Mouse (Mus musculus) retina, embryonic 14.5 days (tissue): Measurements from ENCODE around the gene Mat2b.
"Not testable (repeated sequence)": the region's sequence is repeated elsewhere in the genome, so short reads cannot be mapped to it uniquely, and the experiment has no call there.

Experiments used
- DNase-seq: peaks from one replicate; pipeline ENCODE4 v3.0.0-alpha.2; 2015; ENCODE audit warnings: low spot score

Mat2b gene

DNA sequence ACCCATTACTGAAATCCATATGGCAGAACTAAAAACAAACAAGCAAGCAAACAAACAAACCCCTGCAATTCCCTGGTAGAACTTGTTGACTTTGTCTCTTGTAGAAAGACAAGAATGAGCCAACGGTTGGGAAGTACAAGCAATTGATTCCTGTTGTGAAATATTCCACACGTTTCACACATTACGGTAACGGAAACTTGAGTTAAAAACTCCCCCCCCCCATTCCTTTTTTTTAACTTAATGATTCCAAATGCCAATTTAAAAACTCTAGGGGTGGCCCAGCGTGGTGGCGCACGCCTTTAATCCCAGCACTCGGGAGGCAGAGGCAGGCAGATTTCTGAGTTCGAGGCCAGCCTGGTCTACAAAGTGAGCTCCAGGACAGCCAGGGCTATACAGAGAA is at the start of gene Mat2b:
Gene Mat2b (minus strand): TSS at position 101 of the 400 bp plus-strand sequence.
- DNase-seq = no peak

- DNase-seq = no peak
Observed at GRCm38 (mm10) chr11:40744348-40744747, 49.3 kb upstream of the Mat2b start.

GRCm38 (mm10) chr11:40741605-40742262 is 46.7 kb upstream of the Mat2b start:
- no peak for DNase-seq

DNA sequence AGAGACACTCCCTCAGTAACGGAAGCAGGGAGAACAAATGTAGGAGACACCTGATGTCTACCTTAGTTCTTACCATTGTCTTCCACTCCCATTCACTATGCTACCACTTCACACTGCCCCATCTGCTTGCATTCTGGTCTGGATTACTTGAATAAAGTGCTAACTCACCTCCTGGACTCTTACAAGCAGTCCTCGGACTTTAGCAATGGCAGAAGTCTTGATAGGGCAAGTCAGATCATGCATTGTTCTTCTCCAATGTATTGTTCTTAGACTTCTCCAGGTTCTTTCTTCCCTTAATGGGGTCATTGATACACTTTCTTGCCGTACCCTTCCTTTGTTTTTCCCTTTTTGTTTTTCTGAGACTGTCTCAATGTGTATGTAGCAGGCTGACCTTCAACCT is 42.4 kb upstream of the Mat2b start:
- DNase-seq = no peak

GRCm38 (mm10) chr11:40734251-40734752 is 39.3 kb upstream of the Mat2b start:
- no peak for DNase-seq

- peak; percentile 99 for DNase-seq
Observed at GRCm38 (mm10) chr11:40733339-40734174, 38.6 kb upstream of the Mat2b start, which contains the start of the genes Hmmr and Nudcd2. Hmmr (minus strand) TSS chr11:40733422. Nudcd2 (plus strand) TSS chr11:40733667.

GRCm38 (mm10) chr11:40732997-40733338 is 38.0 kb upstream of the Mat2b start:
- no peak for DNase-seq

- no peak for DNase-seq
Observed at GRCm38 (mm10) chr11:40718324-40718723, 23.3 kb upstream of the Mat2b start.

GRCm38 (mm10) chr11:40715524-40715923 is 20.5 kb upstream of the Mat2b start:
- DNase-seq = no peak

- no peak for DNase-seq
Observed at GRCm38 (mm10) chr11:40713858-40714257, 18.9 kb upstream of the Mat2b start.

GRCm38 (mm10) chr11:40709899-40710298 is 14.9 kb upstream of the Mat2b start:
- not testable (repeated sequence) for DNase-seq

DNA sequence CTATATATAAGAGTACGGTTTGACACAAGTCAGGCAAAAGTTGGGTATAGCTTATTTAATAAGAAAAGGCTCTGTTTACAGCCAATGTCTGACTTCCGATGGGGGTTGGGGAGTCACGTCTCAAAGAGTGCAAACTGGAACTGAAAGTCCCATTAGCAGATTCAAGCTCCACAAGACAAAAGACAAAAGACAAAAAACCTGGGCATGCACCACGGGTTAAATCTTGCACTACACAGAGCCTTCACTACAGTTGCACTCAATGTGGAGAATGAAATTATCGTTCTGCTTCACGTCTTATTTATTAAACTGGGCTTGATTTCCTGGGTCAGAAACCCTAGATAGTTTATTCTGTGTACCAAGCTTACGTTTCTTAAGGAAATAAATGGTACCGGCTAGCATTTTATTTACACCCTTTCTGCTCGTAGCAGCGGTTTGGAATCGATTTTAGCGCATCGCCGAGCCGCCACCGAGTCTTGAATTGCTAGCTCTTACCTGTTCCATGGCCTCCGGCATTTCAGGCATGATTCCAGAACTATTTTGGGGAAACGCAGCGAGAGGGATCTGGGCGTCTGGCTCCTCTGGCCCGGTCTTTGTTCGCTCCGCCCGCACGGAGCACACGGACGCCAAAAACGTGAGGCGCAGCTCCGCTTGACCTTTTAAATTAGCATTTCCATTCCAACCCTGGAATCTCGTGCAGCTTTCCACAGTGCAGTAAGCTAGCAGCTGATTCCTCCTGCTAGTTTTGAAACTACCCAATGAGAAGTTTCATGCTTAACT is 504 bp downstream of the Mat2b start:
- DNase-seq = peak; percentile 76

DNA sequence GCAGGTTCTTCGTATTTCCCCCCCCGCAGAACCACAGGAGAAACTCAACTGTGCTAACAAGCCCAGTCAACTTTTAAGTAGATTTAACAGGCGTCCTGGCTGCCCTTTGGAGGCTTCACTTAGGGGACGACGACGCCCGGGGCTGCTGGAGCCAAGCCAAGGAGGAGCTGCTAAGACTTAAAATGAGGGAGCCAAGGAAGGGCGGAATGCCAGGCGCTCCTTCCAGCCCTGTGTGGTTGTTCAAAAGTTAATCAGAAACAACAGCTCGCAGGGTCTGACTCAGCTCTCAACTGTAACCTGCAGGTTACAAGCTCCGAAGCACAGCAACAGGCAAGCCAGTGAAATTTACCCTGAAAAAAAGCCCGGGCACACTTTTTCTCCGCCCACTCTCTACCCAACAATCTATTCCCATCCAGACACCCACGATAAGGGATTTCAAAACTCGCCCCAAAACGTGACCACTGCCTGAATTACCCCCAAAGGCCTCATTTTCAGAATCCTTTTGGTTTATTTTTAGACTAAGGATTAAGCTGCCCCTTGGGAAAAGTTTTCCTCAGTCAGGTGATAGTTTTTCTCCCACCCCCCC is 1.5 kb downstream of the Mat2b start:
- DNase-seq = peak; percentile 57

- DNase-seq = peak; percentile 95
Observed at GRCm38 (mm10) chr11:40692511-40693365, 2.3 kb downstream of the Mat2b start.

- DNase-seq = no peak
Observed at GRCm38 (mm10) chr11:40692101-40692509, 2.9 kb downstream of the Mat2b start.

- no peak for DNase-seq
Observed at GRCm38 (mm10) chr11:40690444-40691127, 4.4 kb downstream of the Mat2b start.

- no peak for DNase-seq
Observed at GRCm38 (mm10) chr11:40683295-40683694, 11.7 kb downstream of the Mat2b start.

- no peak for DNase-seq
Observed at GRCm38 (mm10) chr11:40682456-40682855, 12.5 kb downstream of the Mat2b start.

GRCm38 (mm10) chr11:40677169-40677568 is 17.8 kb downstream of the Mat2b start:
- no peak for DNase-seq

DNA sequence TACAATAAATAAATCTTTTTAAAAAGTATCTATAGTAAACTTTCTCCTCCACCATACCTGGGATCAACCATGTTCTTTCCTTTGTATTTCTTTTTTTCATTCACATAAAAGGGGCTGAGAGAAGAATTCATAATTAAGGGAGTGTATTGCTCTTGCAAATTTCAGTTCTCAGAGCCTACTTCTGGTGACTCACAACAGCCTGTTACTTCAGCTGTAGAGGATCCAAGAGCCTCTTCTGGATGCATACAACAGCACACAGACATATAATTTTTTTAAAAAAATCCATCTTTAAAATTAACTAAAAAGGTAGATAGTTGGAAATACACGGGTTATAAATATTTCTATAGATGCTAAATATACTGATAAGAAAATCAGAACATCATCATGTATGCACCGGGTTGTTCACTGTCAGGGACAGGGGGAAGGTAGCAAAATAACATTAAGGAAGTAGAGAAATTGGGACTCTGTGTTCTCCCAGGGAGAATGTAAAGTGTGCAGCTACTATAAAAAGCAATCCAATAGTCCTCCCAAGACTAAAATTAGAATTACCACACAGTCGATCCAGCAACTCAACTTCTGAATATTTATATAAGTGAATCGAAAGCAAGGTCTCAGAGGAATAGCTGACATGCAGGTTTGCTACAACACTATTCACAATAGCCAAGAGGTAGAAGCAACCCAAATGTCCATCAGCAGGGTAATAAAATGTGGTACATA is 19.8 kb downstream of the Mat2b start:
- DNase-seq = no peak
